Mouse (Mus musculus) activated CD4-positive, CD25-positive, alpha-beta regulatory T cell, adult 9 weeks (primary cell): Measurements from ENCODE around the gene Oxgr1. TPM values are rescaled to one million over a fixed set of nuclear protein-coding genes. Genes with fewer than 3 reads are reported as not detected.

Experiments used
- polyA plus RNA-seq: library from polyadenylated mRNA; unstranded; fragments of 100-300 nt; shearing (Covaris generic); gene quantifications from one replicate; pipeline ENCODE4 v1.2.1, GENCODE M21; 2017

Oxgr1 gene
- not detected for polyA plus RNA-seq

GRCm38 (mm10) chr14:120042187-120042820 lies at the start of gene Oxgr1:
TSS of gene Oxgr1 (minus strand) at chr14:120042435.

Other genes starting within 250 kb of the Oxgr1 start
- 70.5 TPM for gene Mbnl2, start 233.2 kb upstream of the Oxgr1 start, polyA plus RNA-seq